Mouse (Mus musculus) left cerebral cortex, adult 9 months (tissue): ENCODE measurements at regions not wholly inside any gene's neighbourhood (a gene's known extent, or its start where the extent isn't known, plus 50 kb on each side); places are given as distances from the start of the nearest gene placed in this dataset.
"Not testable (repeated sequence)": the region's sequence is repeated elsewhere in the genome, so short reads cannot be mapped to it uniquely, and the experiment has no call there.

Experiments
- DNase-seq, 2 experiments: peaks; one replicate each; pipeline ENCODE4 v3.0.0; 2022; ENCODE audit warnings: low spot score in 2 of 2

- no peak for DNase-seq
These were observed 178.4 kb upstream of the Otx2 start for GRCm38 (mm10) chr14:48852061-48852460.

- DNase-seq: no peak
These were observed 169.2 kb upstream of the Otx2 start for GRCm38 (mm10) chr14:48842861-48843260.

GRCm38 (mm10) chr14:48841278-48841677 lies 167.7 kb upstream of the Otx2 start:
- no peak for DNase-seq

GRCm38 (mm10) chr14:48837181-48837580 lies 163.6 kb upstream of the Otx2 start:
- no peak for DNase-seq

GRCm38 (mm10) chr14:48836071-48836470 lies 162.5 kb upstream of the Otx2 start:
- DNase-seq: no peak

- DNase-seq: no peak
These were observed 160.8 kb upstream of the Otx2 start for GRCm38 (mm10) chr14:48834416-48834815.

- DNase-seq: no peak
These were observed 152.8 kb upstream of the Otx2 start for GRCm38 (mm10) chr14:48826421-48826820.

GRCm38 (mm10) chr14:48824375-48824774 lies 150.8 kb upstream of the Otx2 start:
- DNase-seq: peak in 1 of 2 experiments; percentile 7

GRCm38 (mm10) chr14:48815941-48816340 lies 142.3 kb upstream of the Otx2 start:
- no peak for DNase-seq

GRCm38 (mm10) chr14:48815231-48815728 lies 141.7 kb upstream of the Otx2 start:
- no peak for DNase-seq

- no peak for DNase-seq
These were observed 139.3 kb upstream of the Otx2 start for GRCm38 (mm10) chr14:48812741-48813495.

GRCm38 (mm10) chr14:48804098-48804497 lies 130.5 kb upstream of the Otx2 start:
- no peak for DNase-seq

- DNase-seq: no peak
These were observed 127.7 kb upstream of the Otx2 start for GRCm38 (mm10) chr14:48801283-48801682.

GRCm38 (mm10) chr14:48800857-48801256 lies 127.2 kb upstream of the Otx2 start:
- no peak for DNase-seq

- DNase-seq: no peak
These were observed 126.5 kb upstream of the Otx2 start for GRCm38 (mm10) chr14:48800100-48800449.

GRCm38 (mm10) chr14:48799442-48800099 lies 126.0 kb upstream of the Otx2 start:
- no peak for DNase-seq

- DNase-seq: no peak
These were observed 117.9 kb upstream of the Otx2 start for GRCm38 (mm10) chr14:48791507-48791906.

- DNase-seq: no peak
These were observed 105.7 kb upstream of the Otx2 start for GRCm38 (mm10) chr14:48779327-48779726.

- DNase-seq: no peak
These were observed 97.2 kb upstream of the Otx2 start for GRCm38 (mm10) chr14:48770832-48771231.

GRCm38 (mm10) chr14:48762691-48763090 lies 89.1 kb upstream of the Otx2 start:
- no peak for DNase-seq

- no peak for DNase-seq
These were observed 87.5 kb upstream of the Otx2 start for GRCm38 (mm10) chr14:48761002-48761648.

GRCm38 (mm10) chr14:48755096-48755495 lies 81.5 kb upstream of the Otx2 start:
- DNase-seq: not testable (repeated sequence)
